Mouse (Mus musculus) heart, adult 2 months (tissue): ENCODE measurements around the gene Fbxw27. TPM values are rescaled to one million over a fixed set of nuclear protein-coding genes. Genes with fewer than 3 reads are reported as not detected.
"Not testable (repeated sequence)": the region's sequence is repeated elsewhere in the genome, so short reads cannot be mapped to it uniquely, and the experiment has no call there.

Experiments
- DNase-seq, 2 experiments: peaks; one replicate each; pipeline ENCODE4 v3.0.0; 2021
- H3K27ac ChIP-seq: fragments of 200-600 bp; 2 replicates; pipeline ENCODE4 v1.8.1; 2022
- H3K27me3 ChIP-seq: fragments of 200-500 bp; 2 replicates; pipeline ENCODE4 v1.6.1; 2012; ENCODE audit warnings: mild to moderate bottlenecking, low read length, inconsistent platforms, mixed read lengths; ENCODE audit not compliant: control insufficient read depth, insufficient read depth
- H3K36me3 ChIP-seq: fragments of 200-500 bp; 2 replicates; pipeline ENCODE4 v1.6.1; 2012; ENCODE audit warnings: low read length, inconsistent platforms; ENCODE audit not compliant: control insufficient read depth, insufficient read depth
- H3K4me1 ChIP-seq: fragments of 200-500 bp; 2 replicates; pipeline ENCODE4 v1.6.1; 2011; ENCODE audit warnings: low read length; ENCODE audit not compliant: control insufficient read depth, insufficient read depth
- H3K4me3 ChIP-seq: fragments of 200-600 bp; 2 replicates; pipeline ENCODE4 v1.8.1; 2022
- H3K79me2 ChIP-seq: fragments of 200-500 bp; replicated peaks from 2 replicates; pipeline ENCODE4 v1.6.1; 2012; ENCODE audit warnings: mild to moderate bottlenecking, inconsistent platforms, low read length, moderate library complexity, mixed read lengths; ENCODE audit not compliant: control insufficient read depth, insufficient read depth
- H3K9ac ChIP-seq: fragments of 200-500 bp; 2 replicates; pipeline ENCODE4 v1.6.1; 2012; ENCODE audit warnings: low read depth, mild to moderate bottlenecking, control low read depth, inconsistent platforms, low read length, mixed read lengths
- CTCF ChIP-seq: fragments of 200-600 bp; IDR thresholded peaks from 2 replicates; pipeline ENCODE4 v1.8.1; 2022; ENCODE audit warnings: antibody characterized with exemption, mild to moderate bottlenecking, moderate library complexity
- EP300 ChIP-seq: fragments of 200-500 bp; IDR thresholded peaks from 2 replicates; pipeline ENCODE4 v1.6.1; 2011; ENCODE audit warnings: low read depth, low read length, control low read depth; ENCODE audit not compliant: insufficient read depth
- POLR2A ChIP-seq: fragments of 200-500 bp; IDR thresholded peaks from 2 replicates; pipeline ENCODE4 v1.6.1; 2011; ENCODE audit warnings: mild to moderate bottlenecking, low read depth, low read length, control low read depth; ENCODE audit not compliant: insufficient read depth
- WGBS: fragments of 180-500 bp; shearing (Covaris S2); methylation state at CpG from one replicate; pipeline ENCODE4 v1.1.7; 2018; 5-methylcytosine and 5-hydroxymethylcytosine counted together
- intact Hi-C: fragments of 180-260 bp; cut with DNase I; formaldehyde crosslinking; loops from one replicate; pipeline ENCODE4 v1.15.1; 2025
- polyA plus RNA-seq: library from polyadenylated mRNA; depleted of rRNA; stranded (reverse); fragments of >200 nt; gene quantifications from 2 replicates; pipeline ENCODE4 v1.2.3, GENCODE M21; 2012; rRNA removed
- total RNA-seq, 2 experiments: library from RNA; stranded (reverse); gene quantifications; 2 replicates each; pipeline ENCODE4 v1.2.3; 2021

Gene Fbxw27
- total and polyA plus RNA-seq, 3 experiments: not detected

DNA sequence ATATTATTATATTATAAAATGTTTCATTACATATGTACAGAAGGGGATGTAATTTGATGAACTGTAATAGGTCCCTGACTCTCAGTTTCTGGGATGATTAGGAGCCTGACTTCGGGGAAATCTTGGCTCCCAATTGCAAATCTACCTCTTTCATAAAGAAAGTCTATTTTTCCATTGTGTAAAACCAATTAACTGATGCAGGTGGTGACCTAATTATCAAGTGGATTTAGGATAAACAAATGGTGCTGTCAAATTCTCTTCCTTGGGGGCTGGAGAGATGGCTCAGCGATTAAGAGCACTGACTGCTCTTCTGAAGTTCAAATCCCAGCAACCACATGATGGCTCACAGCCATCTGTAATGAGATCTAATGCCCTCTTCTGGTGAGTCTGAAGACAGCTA, 5.3 kb upstream of the Fbxw27 start:
- H3K79me2 ChIP-seq: no peaks in the 10 kb centered on the region
- no peaks in the 10 kb centered on the region for H3K4me1 ChIP-seq
- H3K27me3 ChIP-seq: no peaks in the 10 kb centered on the region
- intact Hi-C loops: no loop called here
- no peak overlapping the region for H3K27ac ChIP-seq
- H3K9ac ChIP-seq: no peak overlapping the region
- no peak for DNase-seq
- TF ChIP-seq EP300: no peak
- TF ChIP-seq POLR2A: no peak
- TF ChIP-seq CTCF: no peak
- WGBS: 70% methylated on average over 2 of the region's 2 CpGs
- no peaks in the 10 kb centered on the region for H3K36me3 ChIP-seq
- no peak overlapping the region for H3K4me3 ChIP-seq

DNA sequence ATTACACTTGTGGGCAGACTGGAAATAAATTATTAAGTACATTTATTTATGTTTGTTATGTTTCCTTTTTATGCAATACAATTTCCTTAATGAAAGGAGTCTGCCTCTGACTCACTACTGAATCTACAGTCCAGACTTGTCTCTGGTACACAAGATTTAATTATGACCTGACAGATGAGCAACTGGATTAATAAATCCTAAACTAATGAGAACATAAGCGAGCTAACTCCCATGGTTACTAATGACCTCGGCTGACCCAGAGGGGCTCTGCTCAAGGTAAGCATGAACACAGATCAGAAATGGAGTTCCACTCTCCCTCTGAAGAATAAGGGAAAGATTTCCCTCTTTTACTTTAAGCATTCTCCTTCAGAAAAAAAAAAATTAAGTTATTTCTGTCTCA, 4.8 kb upstream of the Fbxw27 start:
- WGBS: 95% methylated on average over 2 of the region's 2 CpGs
- DNase-seq: no peak
- Histone ChIP-seq H3K27me3 (no peaks in the 10 kb centered on the region), H3K9ac (no peak overlapping the region), H3K36me3 (no peaks in the 10 kb centered on the region), H3K27ac (no peak overlapping the region), H3K4me3 (no peak overlapping the region), H3K4me1 (no peaks in the 10 kb centered on the region), H3K79me2 (no peaks in the 10 kb centered on the region)
- TF ChIP-seq EP300: no peak
- no peak for TF ChIP-seq POLR2A
- TF ChIP-seq CTCF: no peak
- intact Hi-C loops: no loop called here

- intact Hi-C loops, DNase-seq, H3K27ac ChIP-seq, H3K36me3 ChIP-seq, H3K9ac ChIP-seq, H3K27me3 ChIP-seq, H3K79me2 ChIP-seq, H3K4me3 ChIP-seq, H3K4me1 ChIP-seq: not testable (repeated sequence)
- WGBS: 70% methylated on average over 1 of the region's 1 CpGs
Measured at GRCm38 (mm10) chr9:109766841-109767240, 23.6 kb downstream of the Fbxw27 start.

DNA sequence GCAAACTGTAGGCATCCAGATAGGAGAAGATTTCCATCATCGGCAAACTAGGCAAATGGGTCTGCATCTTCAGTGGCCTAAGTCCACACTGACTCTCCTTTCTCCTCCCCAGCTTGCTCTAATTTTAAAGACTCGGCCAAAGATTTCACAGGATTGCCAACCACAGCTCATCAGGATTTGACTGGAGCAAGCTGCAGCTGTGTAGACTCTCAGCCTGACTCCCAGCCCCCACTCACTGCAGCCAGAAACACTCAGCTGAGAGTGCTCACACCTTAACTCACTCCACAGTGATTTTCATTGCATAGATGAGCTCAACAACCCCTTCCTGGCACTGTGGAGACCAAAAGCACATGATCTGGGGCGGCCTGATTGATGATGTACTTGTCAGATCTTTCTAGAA, 44.5 kb downstream of the Fbxw27 start, which contains the start of gene Fbxw26:
Gene Fbxw26, minus strand, starts transcription at position 101 of the 400 bp plus-strand sequence.
- H3K27me3 ChIP-seq, H3K9ac ChIP-seq, intact Hi-C loops, H3K79me2 ChIP-seq, DNase-seq, H3K27ac ChIP-seq, H3K36me3 ChIP-seq, H3K4me3 ChIP-seq, H3K4me1 ChIP-seq: not testable (repeated sequence)
- WGBS: 68% methylated on average over 3 of the region's 3 CpGs

Other genes with a start within 250 kb of the Fbxw27 start
- not detected for gene Fbxw15, start 222.4 kb downstream of the Fbxw27 start, total RNA-seq
- gene Fbxw15, start 222.4 kb downstream of the Fbxw27 start, polyA plus RNA-seq: not detected in 2 replicates
- not detected for gene Fbxw24, start 164.6 kb downstream of the Fbxw27 start, total RNA-seq
- not detected in 2 replicates for gene Fbxw24, start 164.6 kb downstream of the Fbxw27 start, polyA plus RNA-seq
- not detected for gene Fbxw25, start 126.0 kb downstream of the Fbxw27 start, total RNA-seq
- not detected in 2 replicates for gene Fbxw25, start 126.0 kb downstream of the Fbxw27 start, polyA plus RNA-seq
- not detected for gene Fbxw18, start 88.0 kb downstream of the Fbxw27 start, total RNA-seq
- not detected in 2 replicates for gene Fbxw18, start 88.0 kb downstream of the Fbxw27 start, polyA plus RNA-seq
- gene Fbxw26, start 44.6 kb downstream of the Fbxw27 start, total RNA-seq: not detected
- gene Fbxw26, start 44.6 kb downstream of the Fbxw27 start, polyA plus RNA-seq: not detected in 2 replicates
- not detected for gene Spink8, start 21.6 kb upstream of the Fbxw27 start, total RNA-seq
- not detected in 2 replicates for gene Spink8, start 21.6 kb upstream of the Fbxw27 start, polyA plus RNA-seq
- 10 to 100 TPM; 20.1 to 20.6 TPM for gene Nme6, start 42.1 kb upstream of the Fbxw27 start, total RNA-seq
- gene Nme6, start 42.1 kb upstream of the Fbxw27 start, polyA plus RNA-seq: 31.0 and 43.0 TPM in 2 replicates
- not detected for gene Camp, start 58.9 kb upstream of the Fbxw27 start, total RNA-seq
- gene Camp, start 58.9 kb upstream of the Fbxw27 start, polyA plus RNA-seq: 0.35 and 1.5 TPM in 2 replicates
- gene Cdc25a, start 84.9 kb upstream of the Fbxw27 start, total RNA-seq: 1 to 10 TPM; 4.4 to 4.9 TPM
- gene Cdc25a, start 84.9 kb upstream of the Fbxw27 start, polyA plus RNA-seq: 2.1 and 2.8 TPM in 2 replicates
- 100 to 1,000 TPM; 279 to 331 TPM for gene Map4, start 140.8 kb upstream of the Fbxw27 start, total RNA-seq
- 172 and 183 TPM in 2 replicates for gene Map4, start 140.8 kb upstream of the Fbxw27 start, polyA plus RNA-seq